Mouse (Mus musculus) embryonic facial prominence, embryonic 14.5 days (tissue): ENCODE measurements at regions not wholly inside any gene's neighbourhood (a gene's known extent, or its start where the extent isn't known, plus 50 kb on each side); places are given as distances from the start of the nearest gene placed in this dataset.
A peak's percentile ranks its signal among the peaks of the same experiment; 100 is the strongest.

Experiments
- ATAC-seq: fragments of 200-750 bp; cut with Nextera tagmentation; 2 replicates; pipeline ENCODE4 v1.8.0; 2017; ENCODE audit warnings: low read depth, moderate number of reproducible peaks, moderate TSS enrichment
- DNase-seq: peaks from one replicate; pipeline ENCODE4 v3.0.0-alpha.2; 2015; ENCODE audit warnings: low spot score
- H3K27ac ChIP-seq: fragments of 300-500 bp; sonication (generic); replicated peaks from 2 replicates; pipeline ENCODE4 v1.5.1; 2014; ENCODE audit warnings: low read depth, mild to moderate bottlenecking, low read length, moderate library complexity
- H3K27me3 ChIP-seq: fragments of 300-500 bp; sonication (generic); replicated peaks from 2 replicates; pipeline ENCODE4 v1.6.1; 2014; ENCODE audit warnings: low read length; ENCODE audit not compliant: control insufficient read depth, insufficient read depth
- H3K36me3 ChIP-seq: fragments of 300-500 bp; sonication (generic); 2 replicates; pipeline ENCODE4 v1.6.1; 2014; ENCODE audit warnings: low read length, mixed read lengths; ENCODE audit not compliant: control insufficient read depth, insufficient read depth
- H3K4me1 ChIP-seq: fragments of 300-500 bp; sonication (generic); 2 replicates; pipeline ENCODE4 v1.6.1; 2014; ENCODE audit warnings: antibody characterized with exemption, low read length; ENCODE audit not compliant: control insufficient read depth, insufficient read depth
- H3K4me2 ChIP-seq: fragments of 300-500 bp; sonication (generic); 2 replicates; pipeline ENCODE4 v1.6.1; 2014; ENCODE audit warnings: low read depth, mild to moderate bottlenecking, low read length, moderate library complexity, mixed read lengths
- H3K4me3 ChIP-seq: fragments of 300-500 bp; sonication (generic); 2 replicates; pipeline ENCODE4 v1.5.1; 2014; ENCODE audit warnings: low read depth, mild to moderate bottlenecking, low read length
- H3K9ac ChIP-seq: fragments of 300-500 bp; sonication (generic); 2 replicates; pipeline ENCODE4 v1.6.1; 2014; ENCODE audit warnings: low read depth, mild to moderate bottlenecking, low read length, moderate library complexity, mixed read lengths
- H3K9me3 ChIP-seq: fragments of 300-500 bp; sonication (generic); 2 replicates; pipeline ENCODE4 v1.6.1; 2016; ENCODE audit warnings: low read length; ENCODE audit not compliant: control insufficient read depth
- WGBS: fragments of 180-500 bp; shearing (Covaris S2); extraction: QIAGEN DNeasy Blood & Tissue Kit; methylation state at CpG from one replicate; pipeline ENCODE4 v1.1.7; 2014; 5-methylcytosine and 5-hydroxymethylcytosine counted together

DNA sequence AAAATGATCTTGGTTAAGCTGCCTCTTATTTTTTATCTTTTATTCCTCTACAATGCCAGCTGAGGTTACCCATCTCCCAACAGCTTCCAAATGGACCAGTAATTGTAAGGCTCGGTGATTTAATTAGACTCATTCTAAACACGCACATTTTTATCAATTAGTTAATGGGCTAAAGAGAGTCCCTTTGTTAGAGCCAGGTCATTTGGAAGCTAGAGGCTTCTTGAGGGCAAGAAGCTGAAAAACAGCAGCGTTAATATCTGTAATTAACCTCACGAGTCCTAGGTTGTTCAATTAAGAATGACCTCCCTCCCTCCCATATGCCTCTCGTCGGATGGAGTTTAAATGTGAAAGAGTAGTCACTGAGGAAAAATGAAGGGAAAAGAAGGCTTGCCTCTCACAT, 66.5 kb downstream of the Otx2 start:
- no peak overlapping the region for H3K4me2 ChIP-seq
- WGBS: 53% methylated on average over 6 of the region's 6 CpGs
- DNase-seq: no peak
- no peaks in the 10 kb centered on the region for H3K4me1 ChIP-seq
- H3K4me3 ChIP-seq: no peak overlapping the region
- no peak overlapping the region for H3K27ac ChIP-seq
- ATAC-seq: no peak
- H3K9me3 ChIP-seq: no peaks in the 10 kb centered on the region
- H3K36me3 ChIP-seq: no peaks in the 10 kb centered on the region
- H3K9ac ChIP-seq: no peak overlapping the region
- no peaks in the 10 kb centered on the region for H3K27me3 ChIP-seq

DNA sequence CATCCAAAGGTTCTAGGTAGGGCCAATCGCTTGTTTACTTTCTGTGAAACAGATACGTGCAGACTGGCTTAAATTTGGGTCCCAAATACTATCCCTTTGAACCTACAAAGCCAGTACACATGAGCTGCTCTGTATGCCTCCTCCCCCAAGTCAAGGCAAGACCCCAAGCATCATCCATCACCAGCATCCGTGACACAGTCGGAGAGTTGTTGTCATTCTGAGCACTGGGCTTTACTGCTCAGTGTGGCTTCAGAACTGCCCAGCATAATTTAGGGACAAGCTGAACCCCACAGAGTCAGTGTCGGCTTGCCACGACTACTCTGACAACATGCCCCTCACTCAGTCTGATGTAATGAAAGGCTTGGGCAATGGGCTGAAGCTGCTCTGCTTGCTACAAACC, 70.1 kb downstream of the Otx2 start:
- ATAC-seq (no peak), DNase-seq (no peak)
- no peaks in the 10 kb centered on the region for H3K9me3 ChIP-seq
- no peak overlapping the region for H3K4me3 ChIP-seq
- H3K27me3 ChIP-seq: no peaks in the 10 kb centered on the region; the same call in 1 of the 2 replicates
- H3K9ac ChIP-seq: no peak overlapping the region
- WGBS: 75% methylated on average over 6 of the region's 6 CpGs
- no peaks in the 10 kb centered on the region for H3K4me1 ChIP-seq
- no peak overlapping the region for H3K27ac ChIP-seq
- no peak overlapping the region for H3K4me2 ChIP-seq
- no peaks in the 10 kb centered on the region for H3K36me3 ChIP-seq

DNA sequence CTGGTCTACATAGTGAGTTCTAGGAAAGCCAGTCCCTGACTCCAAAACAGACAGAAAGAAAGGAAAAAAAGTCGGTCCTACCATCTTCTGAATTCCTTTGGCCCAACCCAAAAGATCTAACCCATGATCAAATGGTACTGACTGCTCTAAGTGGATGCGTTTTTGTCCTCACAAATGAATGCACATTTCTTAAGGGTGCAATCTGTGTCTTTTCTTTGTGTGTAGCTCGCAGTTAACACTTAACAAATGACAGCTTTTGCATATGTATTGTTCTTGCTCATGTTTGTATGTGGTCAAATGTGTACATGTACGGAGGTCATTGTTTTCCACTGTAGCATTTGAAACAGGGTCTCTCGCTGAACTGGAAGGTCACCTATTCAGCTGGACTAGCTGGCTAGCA, 79.3 kb downstream of the Otx2 start:
- Histone ChIP-seq H3K4me2 (no peak overlapping the region), H3K4me1 (no peaks in the 10 kb centered on the region), H3K9me3 (no peaks in the 10 kb centered on the region), H3K9ac (no peak overlapping the region), H3K27me3 (no peaks in the 10 kb centered on the region), H3K27ac (no peak overlapping the region), H3K36me3 (no peaks in the 10 kb centered on the region), H3K4me3 (no peak overlapping the region)
- ATAC-seq (no peak), DNase-seq (no peak)
- WGBS: 85% methylated on average over 5 of the region's 5 CpGs

DNA sequence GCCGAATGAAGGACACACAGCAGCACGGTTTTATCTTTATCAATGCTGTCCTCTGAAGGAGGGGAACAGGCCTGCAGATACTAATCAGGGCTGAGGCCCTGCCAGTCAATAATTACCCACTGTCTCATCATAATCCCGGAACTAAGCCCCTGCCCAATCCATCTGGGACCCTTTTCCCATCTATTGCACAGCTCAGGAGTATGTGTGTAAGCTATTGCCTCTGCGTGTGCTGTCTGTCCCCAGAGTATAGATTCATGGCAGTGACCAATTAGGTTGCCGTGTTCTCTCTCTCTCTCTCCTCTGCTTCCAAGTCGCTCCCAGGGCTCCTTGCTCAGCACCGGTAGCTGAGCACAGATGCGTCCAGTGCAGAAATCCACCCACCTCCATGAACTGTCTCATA, 80.3 kb downstream of the Otx2 start:
- no peaks in the 10 kb centered on the region for H3K36me3 ChIP-seq
- DNase-seq (peak; percentile 17), ATAC-seq (peak; percentile 76)
- no peaks in the 10 kb centered on the region for H3K4me1 ChIP-seq
- no peak overlapping the region for H3K4me2 ChIP-seq
- no peak overlapping the region for H3K27ac ChIP-seq
- H3K4me3 ChIP-seq: no peak overlapping the region
- 63% methylated on average over 8 of the region's 8 CpGs for WGBS
- no peak overlapping the region for H3K9ac ChIP-seq
- no peaks in the 10 kb centered on the region for H3K27me3 ChIP-seq
- no peaks in the 10 kb centered on the region for H3K9me3 ChIP-seq

- no peak overlapping the region for H3K27ac ChIP-seq
- peak; percentile 41 for DNase-seq
- H3K4me1 ChIP-seq: no peaks in the 10 kb centered on the region
- no peaks in the 10 kb centered on the region for H3K27me3 ChIP-seq
- no peaks in the 10 kb centered on the region for H3K9me3 ChIP-seq
- H3K36me3 ChIP-seq: no peaks in the 10 kb centered on the region
- H3K4me3 ChIP-seq: no peak overlapping the region
- no peak overlapping the region for H3K4me2 ChIP-seq
- 57% methylated on average over 15 of the region's 15 CpGs for WGBS
- ATAC-seq: no peak; the same call in 1 of the 2 replicates
- H3K9ac ChIP-seq: no peak overlapping the region
Measured at GRCm38 (mm10) chr14:48591483-48592230, 82.0 kb downstream of the Otx2 start.

DNA sequence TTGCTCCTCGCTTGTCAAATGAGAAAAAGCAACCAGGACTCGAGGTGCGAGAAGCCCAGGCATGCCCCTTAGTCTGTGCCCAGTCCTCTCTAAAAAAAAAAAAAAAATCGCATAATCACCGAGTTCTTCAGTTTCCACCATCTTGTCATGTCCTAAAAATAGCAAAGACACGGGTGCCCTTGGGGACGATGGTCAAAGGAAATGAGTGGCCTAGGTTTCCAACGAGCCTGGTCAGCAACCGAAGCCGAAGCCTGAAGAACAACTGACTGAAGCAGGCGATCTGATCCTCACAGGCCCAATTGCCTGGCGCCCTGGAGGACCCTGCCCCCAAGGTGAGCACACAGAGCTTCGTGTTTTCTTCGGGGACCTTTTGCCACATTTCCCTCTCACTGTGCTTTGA, 83.2 kb downstream of the Otx2 start:
- H3K36me3 ChIP-seq: no peaks in the 10 kb centered on the region
- H3K4me2 ChIP-seq: peak overlapping the region; percentile 31
- no peak for DNase-seq
- no peak overlapping the region for H3K4me3 ChIP-seq
- ATAC-seq: no peak
- H3K4me1 ChIP-seq: no peaks in the 10 kb centered on the region
- H3K9ac ChIP-seq: no peak overlapping the region
- H3K9me3 ChIP-seq: no peaks in the 10 kb centered on the region
- 31% methylated on average over 14 of the region's 14 CpGs for WGBS
- no peaks in the 10 kb centered on the region for H3K27me3 ChIP-seq
- no peak overlapping the region for H3K27ac ChIP-seq

DNA sequence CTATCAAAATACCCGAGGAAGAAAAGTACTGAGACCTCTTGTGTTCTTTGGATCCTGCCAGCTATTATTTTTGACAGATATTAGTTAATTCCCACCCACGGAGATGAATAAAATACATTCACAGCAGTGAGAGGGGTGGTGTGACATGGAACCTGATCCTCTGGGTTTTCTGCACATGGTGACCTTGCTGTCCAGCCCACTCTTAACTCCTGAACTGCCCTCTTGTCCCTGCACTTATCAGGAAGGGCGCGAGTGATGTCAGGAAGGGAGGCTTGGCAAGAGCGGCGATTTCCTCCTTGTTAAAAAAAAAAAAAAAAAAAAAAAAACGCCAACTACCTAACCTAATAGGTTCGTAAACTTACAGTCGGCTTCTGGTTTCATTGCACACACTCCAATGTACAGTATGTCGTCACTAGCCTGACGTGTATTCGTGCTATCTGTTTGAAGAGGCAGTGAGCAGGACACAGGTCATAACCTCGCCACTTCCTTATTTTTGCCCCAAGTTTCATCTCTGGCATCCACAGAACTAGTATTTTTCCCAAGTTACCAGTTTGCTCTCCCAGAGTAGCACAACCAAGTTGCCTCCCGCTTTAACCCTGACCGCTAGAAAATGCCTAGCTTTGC, 83.8 kb downstream of the Otx2 start:
- 36% methylated on average over 15 of the region's 15 CpGs for WGBS
- H3K27ac ChIP-seq: no peak overlapping the region

GRCm38 (mm10) chr14:48585820-48586219, 87.8 kb downstream of the Otx2 start:
- no peak overlapping the region for H3K4me3 ChIP-seq
- H3K9ac ChIP-seq: no peak overlapping the region
- H3K9me3 ChIP-seq: no peaks in the 10 kb centered on the region
- ATAC-seq (no peak), DNase-seq (no peak)
- WGBS: 98% methylated on average over 3 of the region's 3 CpGs
- H3K27ac ChIP-seq: no peak overlapping the region
- H3K27me3 ChIP-seq: no peaks in the 10 kb centered on the region
- no peaks in the 10 kb centered on the region for H3K36me3 ChIP-seq
- no peaks in the 10 kb centered on the region for H3K4me1 ChIP-seq
- no peak overlapping the region for H3K4me2 ChIP-seq

More for the DNA sequence above, 83.8 kb downstream of the Otx2 start:
- Histone ChIP-seq H3K27me3 (no peaks in the 10 kb centered on the region), H3K36me3 (no peaks in the 10 kb centered on the region), H3K4me3 (no peak overlapping the region), H3K4me1 (no peaks in the 10 kb centered on the region), H3K9ac (no peak overlapping the region), H3K9me3 (no peaks in the 10 kb centered on the region), H3K4me2 (peak overlapping the region; percentile 31)
- no peak for ATAC-seq
- DNase-seq: no peak

DNA sequence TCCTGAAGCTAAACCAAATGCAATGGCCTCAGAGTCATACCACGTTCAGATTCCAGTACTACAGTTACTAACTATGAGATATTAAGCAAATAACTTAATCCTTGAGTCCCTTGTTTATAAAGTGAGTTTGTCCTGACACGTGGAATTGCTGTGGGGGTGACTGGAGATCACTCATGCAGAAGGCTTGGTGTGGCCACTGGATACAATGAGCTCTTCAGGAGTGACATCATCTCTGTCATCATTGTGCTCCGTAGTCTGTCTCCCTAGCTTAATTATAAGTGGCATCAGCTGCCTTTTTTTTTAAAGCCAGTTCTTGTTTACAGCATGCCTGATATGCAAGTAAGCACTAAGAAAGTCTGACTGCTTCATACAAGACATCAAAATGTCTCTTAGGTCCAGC, 89.0 kb downstream of the Otx2 start:
- Histone ChIP-seq H3K4me3 (no peak overlapping the region), H3K36me3 (no peaks in the 10 kb centered on the region), H3K4me1 (no peaks in the 10 kb centered on the region), H3K27ac (no peak overlapping the region), H3K4me2 (no peak overlapping the region), H3K27me3 (0 out of 2 replicates have a peak, but pooled peaks cover 2% of the 10 kb centered on the region), H3K9me3 (no peaks in the 10 kb centered on the region), H3K9ac (no peak overlapping the region)
- DNase-seq (no peak), ATAC-seq (no peak)
- 55% methylated on average over 3 of the region's 3 CpGs for WGBS
